Mouse (Mus musculus): ENCODE results near the gene Slc29a4. TPM values are rescaled to one million over a fixed set of nuclear protein-coding genes. Genes with fewer than 3 reads are reported as not detected.

The Slc29a4 gene
- total RNA-seq (2021) = 10 to 100 TPM; 19.4 to 20.6 TPM

- intact Hi-C loops (cut with DNase I) = loop anchor here (10.0 kb wide), 1 partner anchor 1747 kb away; no protein-coding TSS in a partner anchor
- peak; percentile 78 to 93 for DNase-seq (ENCODE audit: low spot score in 2 of 2)
Observed at GRCm38 (mm10) chr5:142692248-142692647, at the start of gene Slc29a4. Slc29a4 (plus strand) TSS chr5:142692512.

- intact Hi-C loops (cut with DNase I) = no loop called here
- no peak for DNase-seq (ENCODE audit: low spot score in 2 of 2)
Observed at GRCm38 (mm10) chr5:142648162-142648561, 44.1 kb upstream of the Slc29a4 start.

- intact Hi-C loops (cut with DNase I) = no loop called here
- DNase-seq (ENCODE audit: low spot score in 2 of 2) = no peak
Observed at GRCm38 (mm10) chr5:142649460-142650050, 42.8 kb upstream of the Slc29a4 start.

DNA sequence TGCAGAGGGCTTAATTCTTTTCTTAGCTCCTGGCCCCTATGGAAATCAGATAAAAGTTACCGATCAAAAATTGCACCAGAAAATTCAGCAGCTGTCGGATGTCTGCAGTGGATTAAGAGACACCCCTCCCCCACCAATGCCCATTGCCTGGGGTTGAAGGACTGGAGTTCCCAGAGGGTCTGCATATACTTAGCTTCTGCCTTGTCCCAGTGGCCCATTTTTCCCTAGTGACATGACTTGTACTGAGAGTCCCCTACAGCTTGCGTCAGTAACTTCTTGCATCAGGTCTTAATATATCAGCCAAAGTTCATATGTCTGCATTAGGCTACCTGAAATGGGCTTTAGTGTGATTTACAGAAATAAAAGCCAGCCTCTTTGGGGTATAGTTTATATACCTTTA is 41.9 kb upstream of the Slc29a4 start:
- intact Hi-C loops (cut with DNase I) = no loop called here
- no peak for DNase-seq (ENCODE audit: low spot score in 2 of 2)

DNA sequence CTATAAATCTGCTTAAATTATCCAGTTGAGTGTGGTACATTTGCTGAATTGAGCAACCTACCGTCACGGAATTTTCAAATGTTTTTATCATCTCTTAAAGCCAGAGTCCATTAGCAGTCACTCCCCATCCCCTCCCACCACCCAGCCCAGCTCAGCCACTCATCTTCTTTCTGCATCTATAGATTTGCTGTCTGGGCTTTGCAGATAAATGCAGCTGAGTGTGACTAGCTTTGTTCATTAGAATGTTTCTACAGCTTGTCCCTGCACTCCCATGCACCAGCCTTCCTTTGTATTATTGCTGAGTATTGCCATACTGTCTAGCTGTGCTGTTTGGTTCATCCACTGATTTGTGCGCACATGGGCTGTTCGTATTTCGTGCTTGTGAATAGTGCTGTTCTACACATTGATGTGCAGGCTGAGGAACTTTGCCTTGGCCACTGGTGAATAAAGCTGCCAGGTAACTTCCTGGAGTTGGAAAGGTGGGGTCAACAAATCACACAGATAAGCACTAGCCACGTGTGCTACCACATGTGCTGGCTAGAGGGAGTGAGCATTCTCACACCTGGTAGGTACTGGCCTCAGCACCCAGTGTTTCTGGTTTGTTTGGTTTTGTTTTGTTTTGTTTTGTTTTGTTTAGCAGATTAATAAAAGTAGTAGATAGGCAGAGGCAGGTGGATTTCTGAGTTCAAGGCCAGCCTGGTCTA is 41.4 kb upstream of the Slc29a4 start:
- intact Hi-C loops (cut with DNase I) = no loop called here
- DNase-seq (ENCODE audit: low spot score in 2 of 2) = no peak

GRCm38 (mm10) chr5:142652266-142652665 is 40.0 kb upstream of the Slc29a4 start:
- no peak for DNase-seq (ENCODE audit: low spot score in 2 of 2)
- intact Hi-C loops (cut with DNase I) = no loop called here

GRCm38 (mm10) chr5:142660656-142661434 is 31.5 kb upstream of the Slc29a4 start:
- intact Hi-C loops (cut with DNase I) = no loop called here
- peak in 1 of 2 experiments; percentile 27 for DNase-seq (ENCODE audit: low spot score in 2 of 2)

GRCm38 (mm10) chr5:142667921-142668320 is 24.4 kb upstream of the Slc29a4 start:
- intact Hi-C loops (cut with DNase I) = no loop called here
- DNase-seq (ENCODE audit: low spot score in 2 of 2) = no peak

GRCm38 (mm10) chr5:142668556-142669263 is 23.6 kb upstream of the Slc29a4 start:
- intact Hi-C loops (cut with DNase I) = no loop called here
- DNase-seq (ENCODE audit: low spot score in 2 of 2) = no peak

DNA sequence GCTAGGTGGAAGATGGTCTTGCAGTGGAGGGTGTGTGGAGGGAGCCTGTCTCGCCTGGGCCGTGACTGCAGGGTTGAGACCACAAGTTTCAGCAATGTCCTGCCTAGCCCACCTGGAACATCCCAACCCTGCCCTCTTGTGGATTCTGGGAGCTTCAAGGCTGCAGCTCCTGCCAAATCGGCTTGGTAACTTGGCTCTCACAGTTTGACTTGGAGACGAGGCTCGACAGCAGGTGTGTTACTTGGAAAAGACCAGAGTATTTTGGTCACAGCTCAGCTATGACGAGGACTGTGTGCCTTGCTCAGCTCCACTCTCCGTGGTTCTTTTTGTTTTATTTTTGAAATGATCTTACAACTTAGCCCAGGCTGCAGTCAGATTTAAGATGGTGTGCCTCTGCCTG is 22.6 kb upstream of the Slc29a4 start:
- peak; percentile 30 to 76 for DNase-seq (ENCODE audit: low spot score in 2 of 2)
- intact Hi-C loops (cut with DNase I) = no loop called here

DNA sequence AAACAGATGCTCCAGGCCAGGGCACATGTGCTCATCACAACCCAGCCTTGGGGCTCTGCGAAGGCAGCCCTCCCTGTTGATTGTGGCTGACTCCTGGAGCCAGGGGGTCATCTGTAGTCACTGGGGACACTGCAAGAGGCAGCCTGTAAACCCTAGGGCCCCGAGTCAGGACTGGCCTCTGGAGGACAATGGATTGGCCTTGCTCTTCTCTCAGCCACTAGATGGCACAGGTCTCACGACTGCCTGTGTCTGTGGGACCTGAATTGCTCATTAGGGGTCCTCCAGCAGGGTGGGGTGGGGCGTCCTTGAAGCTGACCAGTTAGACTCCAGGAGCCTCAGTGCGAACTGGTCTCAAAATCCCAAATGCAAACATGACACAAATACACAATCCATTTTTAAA is 19.2 kb upstream of the Slc29a4 start:
- intact Hi-C loops (cut with DNase I) = loop anchor here (1.0 kb wide), 1 partner anchor 45 kb away; no protein-coding TSS in a partner anchor
- peak; percentile 23 to 24 for DNase-seq (ENCODE audit: low spot score in 2 of 2)

GRCm38 (mm10) chr5:142678141-142678571 is 14.2 kb upstream of the Slc29a4 start:
- peak in 1 of 2 experiments; percentile 34 for DNase-seq (ENCODE audit: low spot score in 2 of 2)
- intact Hi-C loops (cut with DNase I) = no loop called here

GRCm38 (mm10) chr5:142679065-142679464 is 13.2 kb upstream of the Slc29a4 start:
- intact Hi-C loops (cut with DNase I) = no loop called here
- no peak for DNase-seq (ENCODE audit: low spot score in 2 of 2)

DNA sequence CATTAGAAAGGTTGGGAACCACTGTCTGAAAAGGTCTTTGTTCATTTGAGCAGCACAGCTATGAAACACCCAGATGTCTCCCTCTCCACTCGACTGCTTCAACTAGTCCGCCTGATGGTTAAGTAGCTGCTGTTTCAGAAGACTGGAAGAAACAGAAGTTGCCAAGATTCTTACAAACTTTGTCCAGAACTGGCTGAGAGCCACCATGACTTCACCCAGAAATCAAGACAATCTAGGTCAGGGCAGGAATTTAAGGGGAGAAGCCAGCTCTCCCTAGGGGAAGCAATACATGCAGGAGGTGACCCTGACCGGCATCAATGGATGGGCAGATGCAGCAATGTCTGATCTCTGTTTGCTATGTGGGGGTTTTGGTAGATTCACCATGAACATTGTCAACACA is 10.4 kb upstream of the Slc29a4 start:
- intact Hi-C loops (cut with DNase I) = no loop called here
- DNase-seq (ENCODE audit: low spot score in 2 of 2) = no peak

GRCm38 (mm10) chr5:142682529-142682928 is 9.8 kb upstream of the Slc29a4 start:
- DNase-seq (ENCODE audit: low spot score in 2 of 2) = peak in 1 of 2 experiments; percentile 68
- intact Hi-C loops (cut with DNase I) = no loop called here

GRCm38 (mm10) chr5:142688866-142689265 is 3.4 kb upstream of the Slc29a4 start:
- intact Hi-C loops (cut with DNase I) = no loop called here
- DNase-seq (ENCODE audit: low spot score in 2 of 2) = no peak

DNA sequence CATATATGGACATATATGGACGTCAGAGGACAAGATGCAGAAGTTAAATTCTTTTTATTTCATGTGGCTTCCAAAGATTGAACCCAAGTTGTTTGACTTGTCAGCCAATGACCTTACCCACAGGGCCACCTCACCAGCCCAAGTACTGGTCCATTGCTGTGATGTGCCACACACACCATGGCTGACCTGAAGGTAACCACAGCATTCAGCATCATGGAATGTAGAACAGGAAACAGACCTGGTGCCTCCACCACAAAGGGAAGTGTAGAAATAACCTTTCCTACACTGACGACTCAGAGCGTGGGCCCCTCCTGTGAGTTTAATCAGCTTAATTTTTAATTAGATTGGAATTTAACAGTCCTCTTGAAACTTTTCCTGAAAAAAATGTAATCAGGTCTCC is 2.0 kb upstream of the Slc29a4 start:
- no peak for DNase-seq (ENCODE audit: low spot score in 2 of 2)
- intact Hi-C loops (cut with DNase I) = loop anchor here (10.0 kb wide), 1 partner anchor 1746 kb away; no protein-coding TSS in a partner anchor

GRCm38 (mm10) chr5:142692971-142693737 is 842 bp downstream of the Slc29a4 start:
- intact Hi-C loops (cut with DNase I) = loop anchor here (10.0 kb wide), 1 partner anchor 1748 kb away; no protein-coding TSS in a partner anchor
- no peak for DNase-seq (ENCODE audit: low spot score in 2 of 2)

All from left cerebral cortex, postnatal 25 days (tissue).